Mouse (Mus musculus): ENCODE measurements at regions not wholly inside any gene's neighbourhood (a gene's known extent, or its start where the extent isn't known, plus 50 kb on each side); places are given as distances from the start of the nearest gene placed in this dataset.

- H3K27ac ChIP-seq (ENCODE audit: control insufficient read depth, insufficient read depth, low read depth, low read length, poor library complexity) = no peak overlapping the region
- TF ChIP-seq POLR2A (IDR thresholded peaks at IDR 0.05; ENCODE audit: borderline replicate concordance, control insufficient read depth, low read depth, low read length) (no peak), CTCF (IDR thresholded peaks at IDR 0.05; ENCODE audit: control insufficient read depth, insufficient read depth, low read length) (no peak)
- 68% methylated on average over 2 of the region's 2 CpGs for WGBS
- H3K4me1 ChIP-seq (ENCODE audit: control insufficient read depth, insufficient read depth, low read length) = no peaks in the 10 kb centered on the region; the same call in 1 of the 2 replicates
- H3K4me3 ChIP-seq (replicated peaks; ENCODE audit: control insufficient read depth, low read depth, low read length) = no peak overlapping the region
Observed at GRCm38 (mm10) chr16:19024010-19024532, 147.2 kb downstream of the Hira start.

GRCm38 (mm10) chr16:19025227-19025932, 148.5 kb downstream of the Hira start:
- Histone ChIP-seq H3K4me1 (ENCODE audit: control insufficient read depth, insufficient read depth, low read length) (no peaks in the 10 kb centered on the region; the same call in 1 of the 2 replicates), H3K4me3 (replicated peaks; ENCODE audit: control insufficient read depth, low read depth, low read length) (no peak overlapping the region), H3K27ac (ENCODE audit: control insufficient read depth, insufficient read depth, low read depth, low read length, poor library complexity) (no peak overlapping the region)
- TF ChIP-seq CTCF (IDR thresholded peaks at IDR 0.05; ENCODE audit: control insufficient read depth, insufficient read depth, low read length) (no peak), POLR2A (IDR thresholded peaks at IDR 0.05; ENCODE audit: borderline replicate concordance, control insufficient read depth, low read depth, low read length) (no peak)

- Histone ChIP-seq H3K27ac (ENCODE audit: control insufficient read depth, insufficient read depth, low read depth, low read length, poor library complexity) (no peak overlapping the region; the same call in 1 of the 2 replicates), H3K4me3 (replicated peaks; ENCODE audit: control insufficient read depth, low read depth, low read length) (no peak overlapping the region), H3K4me1 (ENCODE audit: control insufficient read depth, insufficient read depth, low read length) (no peaks in the 10 kb centered on the region; the same call in 1 of the 2 replicates)
- 54% methylated on average over 1 of the region's 1 CpGs for WGBS
- TF ChIP-seq CTCF (IDR thresholded peaks at IDR 0.05; ENCODE audit: control insufficient read depth, insufficient read depth, low read length) = no peak
Observed at GRCm38 (mm10) chr16:19027096-19027495, 150.3 kb downstream of the Hira start.

GRCm38 (mm10) chr16:19032582-19032981, 155.7 kb downstream of the Hira start:
- Histone ChIP-seq H3K27ac (ENCODE audit: control insufficient read depth, insufficient read depth, low read depth, low read length, poor library complexity) (no peak overlapping the region), H3K4me1 (ENCODE audit: control insufficient read depth, insufficient read depth, low read length) (no peaks in the 10 kb centered on the region), H3K4me3 (replicated peaks; ENCODE audit: control insufficient read depth, low read depth, low read length) (no peak overlapping the region)
- TF ChIP-seq POLR2A (IDR thresholded peaks at IDR 0.05; ENCODE audit: borderline replicate concordance, control insufficient read depth, low read depth, low read length) (no peak), CTCF (IDR thresholded peaks at IDR 0.05; ENCODE audit: control insufficient read depth, insufficient read depth, low read length) (no peak)

GRCm38 (mm10) chr16:19035781-19036180, 158.9 kb downstream of the Hira start:
- Histone ChIP-seq H3K4me1 (ENCODE audit: control insufficient read depth, insufficient read depth, low read length) (no peaks in the 10 kb centered on the region), H3K4me3 (replicated peaks; ENCODE audit: control insufficient read depth, low read depth, low read length) (no peak overlapping the region), H3K27ac (ENCODE audit: control insufficient read depth, insufficient read depth, low read depth, low read length, poor library complexity) (no peak overlapping the region)
- 80% methylated on average over 12 of the region's 12 CpGs for WGBS
- no peak for TF ChIP-seq POLR2A (IDR thresholded peaks at IDR 0.05; ENCODE audit: borderline replicate concordance, control insufficient read depth, low read depth, low read length)
- no peak for TF ChIP-seq CTCF (IDR thresholded peaks at IDR 0.05; ENCODE audit: control insufficient read depth, insufficient read depth, low read length)

GRCm38 (mm10) chr16:19037681-19038080, 160.8 kb downstream of the Hira start:
- no peaks in the 10 kb centered on the region; the same call in 1 of the 2 replicates for H3K4me1 ChIP-seq (ENCODE audit: control insufficient read depth, insufficient read depth, low read length)

GRCm38 (mm10) chr16:19052791-19053190, 176.0 kb downstream of the Hira start:
- Histone ChIP-seq H3K27ac (ENCODE audit: control insufficient read depth, insufficient read depth, low read depth, low read length, poor library complexity) (no peak overlapping the region), H3K4me1 (ENCODE audit: control insufficient read depth, insufficient read depth, low read length) (no peaks in the 10 kb centered on the region), H3K4me3 (replicated peaks; ENCODE audit: control insufficient read depth, low read depth, low read length) (no peak overlapping the region)
- no peak for TF ChIP-seq CTCF (IDR thresholded peaks at IDR 0.05; ENCODE audit: control insufficient read depth, insufficient read depth, low read length)

More at GRCm38 (mm10) chr16:19037681-19038080, 160.8 kb downstream of the Hira start:
- H3K4me3 ChIP-seq (replicated peaks; ENCODE audit: control insufficient read depth, low read depth, low read length) = no peak overlapping the region
- WGBS = 74% methylated on average over 2 of the region's 2 CpGs
- TF ChIP-seq CTCF (IDR thresholded peaks at IDR 0.05; ENCODE audit: control insufficient read depth, insufficient read depth, low read length) (no peak), POLR2A (IDR thresholded peaks at IDR 0.05; ENCODE audit: borderline replicate concordance, control insufficient read depth, low read depth, low read length) (no peak)
- no peak overlapping the region for H3K27ac ChIP-seq (ENCODE audit: control insufficient read depth, insufficient read depth, low read depth, low read length, poor library complexity)

- H3K27ac ChIP-seq (ENCODE audit: control insufficient read depth, insufficient read depth, low read depth, low read length, poor library complexity) = no peak overlapping the region
Observed at GRCm38 (mm10) chr16:19060343-19060742, 183.5 kb downstream of the Hira start.

GRCm38 (mm10) chr16:19061796-19062195, 185.0 kb downstream of the Hira start:
- 79% methylated on average over 3 of the region's 3 CpGs for WGBS
- TF ChIP-seq CTCF (IDR thresholded peaks at IDR 0.05; ENCODE audit: control insufficient read depth, insufficient read depth, low read length) (no peak), POLR2A (IDR thresholded peaks at IDR 0.05; ENCODE audit: borderline replicate concordance, control insufficient read depth, low read depth, low read length) (no peak)
- Histone ChIP-seq H3K4me1 (ENCODE audit: control insufficient read depth, insufficient read depth, low read length) (no peaks in the 10 kb centered on the region), H3K27ac (ENCODE audit: control insufficient read depth, insufficient read depth, low read depth, low read length, poor library complexity) (peak overlapping the region; percentile 31), H3K4me3 (replicated peaks; ENCODE audit: control insufficient read depth, low read depth, low read length) (peak overlapping the region; percentile 37)

More at GRCm38 (mm10) chr16:19060343-19060742, 183.5 kb downstream of the Hira start:
- 76% methylated on average over 1 of the region's 1 CpGs for WGBS
- no peaks in the 10 kb centered on the region for H3K4me1 ChIP-seq (ENCODE audit: control insufficient read depth, insufficient read depth, low read length)
- no peak for TF ChIP-seq CTCF (IDR thresholded peaks at IDR 0.05; ENCODE audit: control insufficient read depth, insufficient read depth, low read length)
- TF ChIP-seq POLR2A (IDR thresholded peaks at IDR 0.05; ENCODE audit: borderline replicate concordance, control insufficient read depth, low read depth, low read length) = no peak
- H3K4me3 ChIP-seq (replicated peaks; ENCODE audit: control insufficient read depth, low read depth, low read length) = no peak overlapping the region
